In the genomic region with DNA sequence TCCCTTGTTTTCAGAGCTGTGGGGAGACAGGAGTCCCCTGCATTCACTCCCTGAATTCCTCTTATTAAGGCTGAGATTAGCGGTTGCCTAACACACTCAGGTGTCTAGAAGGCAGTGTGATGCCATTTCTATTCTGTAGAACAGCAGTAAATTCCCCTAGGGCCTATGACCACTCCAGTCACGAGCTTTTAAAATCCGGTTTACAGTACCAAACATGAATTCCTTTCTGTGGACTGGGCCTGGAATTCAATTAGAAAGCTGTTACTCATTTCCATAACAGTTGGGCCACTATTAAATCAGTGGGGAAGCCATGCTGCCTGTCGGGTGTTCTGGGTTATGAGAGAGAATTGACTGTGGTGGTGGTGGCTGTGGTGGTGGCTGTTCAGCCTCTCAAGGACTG, we compare ENCODE assay signal across 29 mouse cellular contexts. TPM values are rescaled to one million over a fixed set of nuclear protein-coding genes. Genes with fewer than 3 reads are reported as not detected.
DNase-seq lines count a peak whose midpoint lies in the region; ATAC-seq lines count a peak whose summit lies in the region.
"Had no signal": no experiment of that assay in that cellular context is flagged by ENCODE, and none has a peak within 500 bp of the region (broad histone marks: within the 10 kb centered on the region; RNA-seq: fewer than 3 reads in every experiment).

No protein-coding gene starts in this region.

- no peak overlapping the region for H3K4me2 ChIP-seq in forebrain, embryonic 16.5 days (ENCODE audit: low read length)
- no peak overlapping the region for H3K4me2 ChIP-seq in forebrain, embryonic 15.5 days (replicated peaks)
- no peak overlapping the region for H3K4me2 ChIP-seq in limb, embryonic 12.5 days
- H3K4me2 ChIP-seq in liver, embryonic 11.5 days, result no peak overlapping the region
- H3K4me2 ChIP-seq: embryonic facial prominence, embryonic 15.5 days; heart, embryonic 12.5 days; hindbrain, embryonic 13.5 days; lung, embryonic 15.5 days; neural tube, embryonic 12.5 days had no signal

- peak; percentile 38 for DNase-seq in Muller cell, postnatal 12 days (ENCODE audit: inconsistent ontology term)
- peak; percentile 43 for DNase-seq in ZHBTc4 (ENCODE audit: low read depth, low spot score)
- no peak for DNase-seq in liver, embryonic 11.5 days (ENCODE audit: low spot score)
- DNase-seq in spleen, postnatal 10 days (ENCODE audit: low spot score in 2 of 2), result no peak
- DNase-seq: adrenal gland, postnatal 25 days; cerebellum, adult 18-20 months; cerebellum, postnatal 10 days; gastrocnemius, postnatal 25 days; heart, adult 18-20 months; heart, postnatal 4 days; kidney, adult 8-10 months; kidney, postnatal 10 days had no signal

- H3K36me3 ChIP-seq in forebrain, embryonic 16.5 days (ENCODE audit: control insufficient read depth, insufficient read depth), result no peaks in the 10 kb centered on the region
- H3K36me3 ChIP-seq in forebrain, embryonic 15.5 days, result no peaks in the 10 kb centered on the region
- H3K36me3 ChIP-seq in limb, embryonic 12.5 days, result no peaks in the 10 kb centered on the region
- H3K36me3 ChIP-seq in liver, embryonic 11.5 days (ENCODE audit: control insufficient read depth, insufficient read depth, low read length), result no peaks in the 10 kb centered on the region
- H3K36me3 ChIP-seq: embryonic facial prominence, embryonic 15.5 days; heart, embryonic 12.5 days; hindbrain, embryonic 13.5 days; lung, embryonic 15.5 days; midbrain, embryonic 10.5 days; neural tube, embryonic 12.5 days had no signal

- ATAC-seq in forebrain, embryonic 16.5 days, result 0 out of 2 replicates have a peak, but pooled peaks have one; percentile 36
- no peak for ATAC-seq in forebrain, embryonic 15.5 days (replicated peaks)
- peak; percentile 66; the same call in 1 of the 2 replicates for ATAC-seq in limb, embryonic 12.5 days (ENCODE audit: insufficient number of reproducible peaks, insufficient read depth, low FRiP score, low TSS enrichment, low read depth)
- ATAC-seq in frontal cortex, adult (ENCODE audit: low TSS enrichment), result no peak
- no peak for ATAC-seq in liver, embryonic 11.5 days (replicated peaks; ENCODE audit: low FRiP score)
- ATAC-seq: intestine, embryonic 16.5 days had no signal

- H3K9me3 ChIP-seq in forebrain, embryonic 16.5 days (ENCODE audit: control insufficient read depth, low read length), result no peaks in the 10 kb centered on the region
- no peaks in the 10 kb centered on the region for H3K9me3 ChIP-seq in forebrain, embryonic 15.5 days
- H3K9me3 ChIP-seq in limb, embryonic 12.5 days, result no peaks in the 10 kb centered on the region
- H3K9me3 ChIP-seq in liver, embryonic 11.5 days (ENCODE audit: control insufficient read depth, low read length), result no peaks in the 10 kb centered on the region
- H3K9me3 ChIP-seq: embryonic facial prominence, embryonic 15.5 days; heart, embryonic 12.5 days; hindbrain, embryonic 13.5 days; lung, embryonic 15.5 days; midbrain, embryonic 10.5 days; neural tube, embryonic 12.5 days had no signal

- H3K4me3 ChIP-seq in forebrain, embryonic 16.5 days (replicated peaks; ENCODE audit: low read length), result no peak overlapping the region
- no peak overlapping the region for H3K4me3 ChIP-seq in forebrain, embryonic 15.5 days
- H3K4me3 ChIP-seq in limb, embryonic 12.5 days (replicated peaks), result no peak overlapping the region
- no peak overlapping the region for H3K4me3 ChIP-seq in liver, embryonic 11.5 days (ENCODE audit: low read depth, low read length)
- H3K4me3 ChIP-seq: embryonic facial prominence, embryonic 15.5 days; heart, embryonic 12.5 days; hindbrain, embryonic 13.5 days; left cerebral cortex, adult 2 months; lung, embryonic 15.5 days; midbrain, embryonic 10.5 days; myocyte; neural tube, embryonic 12.5 days had no signal

- no peak overlapping the region for H3K9ac ChIP-seq in forebrain, embryonic 16.5 days (replicated peaks; ENCODE audit: low read depth, low read length)
- H3K9ac ChIP-seq in forebrain, embryonic 15.5 days (replicated peaks), result no peak overlapping the region
- no peak overlapping the region for H3K9ac ChIP-seq in limb, embryonic 12.5 days (replicated peaks)
- no peak overlapping the region for H3K9ac ChIP-seq in liver, embryonic 11.5 days (ENCODE audit: low read depth, low read length)
- H3K9ac ChIP-seq: embryonic facial prominence, embryonic 15.5 days; heart, embryonic 12.5 days; hindbrain, embryonic 13.5 days; lung, embryonic 15.5 days; neural tube, embryonic 12.5 days had no signal

- no peaks in the 10 kb centered on the region for H3K27me3 ChIP-seq in forebrain, embryonic 16.5 days (replicated peaks; ENCODE audit: control insufficient read depth, insufficient read depth, low read length)
- H3K27me3 ChIP-seq in forebrain, embryonic 15.5 days, result no peaks in the 10 kb centered on the region
- 0 out of 2 replicates have a peak, but pooled peaks cover under 1% of the 10 kb centered on the region for H3K27me3 ChIP-seq in limb, embryonic 12.5 days
- no peaks in the 10 kb centered on the region for H3K27me3 ChIP-seq in liver, embryonic 11.5 days (replicated peaks; ENCODE audit: control insufficient read depth, insufficient read depth, low read length)
- H3K27me3 ChIP-seq: embryonic facial prominence, embryonic 15.5 days; heart, embryonic 12.5 days; hindbrain, embryonic 13.5 days; lung, embryonic 15.5 days; neural tube, embryonic 12.5 days had no signal

- no peaks in the 10 kb centered on the region for H3K4me1 ChIP-seq in forebrain, embryonic 16.5 days (replicated peaks; ENCODE audit: control insufficient read depth, insufficient read depth, low read length)
- no peaks in the 10 kb centered on the region for H3K4me1 ChIP-seq in forebrain, embryonic 15.5 days
- peaks cover 32% of the 10 kb centered on the region for H3K4me1 ChIP-seq in limb, embryonic 12.5 days (replicated peaks)
- H3K4me1 ChIP-seq in liver, embryonic 11.5 days (replicated peaks; ENCODE audit: control insufficient read depth, insufficient read depth, low read length), result peaks cover 4% of the 10 kb centered on the region
- H3K4me1 ChIP-seq: lung, embryonic 15.5 days had no signal

- H3K27ac ChIP-seq in forebrain, embryonic 16.5 days (ENCODE audit: low read length), result no peak overlapping the region
- no peak overlapping the region for H3K27ac ChIP-seq in forebrain, embryonic 15.5 days (replicated peaks)
- peak overlapping the region; percentile 68 for H3K27ac ChIP-seq in limb, embryonic 12.5 days
- H3K27ac ChIP-seq in liver, embryonic 11.5 days (ENCODE audit: low read depth, low read length), result no peak overlapping the region
- H3K27ac ChIP-seq: embryonic facial prominence, embryonic 15.5 days; hindbrain, embryonic 13.5 days; left cerebral cortex, adult 2 months; lung, embryonic 15.5 days; midbrain, embryonic 10.5 days; neural tube, embryonic 12.5 days had no signal

- 29% methylated on average over 4 of the region's 4 CpGs for WGBS in forebrain, embryonic 16.5 days
- whole genome bisulfite sequencing in forebrain, embryonic 15.5 days, result 25% methylated on average over 4 of the region's 4 CpGs
- WGBS in limb, embryonic 12.5 days, result 27% methylated on average over 4 of the region's 4 CpGs
- WGBS in liver, embryonic 11.5 days, result 76% methylated on average over 4 of the region's 4 CpGs

RNA-seq across cellular contexts. Expression of a gene that starts 6.0 kb away (rescaled TPM):
- 18.5 and 20.6 TPM in 2 replicates for polyA plus RNA-seq in forebrain, embryonic 16.5 days (2015; fragmentation: Nextera tagmentation; extraction: Ambion mirVana)
- polyA plus RNA-seq in forebrain, embryonic 15.5 days (2015; fragmentation: Nextera tagmentation; extraction: Ambion mirVana), result 16.8 and 17.1 TPM in 2 replicates
- polyA plus RNA-seq in limb, embryonic 12.5 days (2016; fragmentation: Nextera tagmentation; extraction: Ambion mirVana), result 33.9 and 42.1 TPM in 2 replicates
- 181 and 183 TPM in 2 replicates for polyA plus RNA-seq in liver, embryonic 11.5 days (2014; fragmentation: Nextera tagmentation; extraction: Ambion mirVana)

RNA-seq across cellular contexts. Expression of a gene that starts 24.1 kb away (rescaled TPM):
- not detected in 2 replicates for polyA plus RNA-seq in forebrain, embryonic 16.5 days (2015; fragmentation: Nextera tagmentation; extraction: Ambion mirVana)
- not detected in 2 replicates for polyA plus RNA-seq in forebrain, embryonic 15.5 days (2015; fragmentation: Nextera tagmentation; extraction: Ambion mirVana)
- polyA plus RNA-seq in limb, embryonic 12.5 days (2016; fragmentation: Nextera tagmentation; extraction: Ambion mirVana), result 0.23 TPM in 1 of 2 replicates, not detected in the other
- polyA plus RNA-seq in liver, embryonic 11.5 days (2014; fragmentation: Nextera tagmentation; extraction: Ambion mirVana), result not detected in 2 replicates
- polyA plus RNA-seq: embryonic facial prominence, embryonic 15.5 days; hindbrain, embryonic 13.5 days; liver, embryonic 16.5 days; midbrain, embryonic 10.5 days; neural tube, embryonic 12.5 days; small intestine, adult 2 months; stomach, embryonic 16.5 days had no signal

RNA-seq across cellular contexts. Expression of a gene that starts 25.7 kb away (rescaled TPM):
- polyA plus RNA-seq in forebrain, embryonic 16.5 days (2015; fragmentation: Nextera tagmentation; extraction: Ambion mirVana), result 0.24 and 0.34 TPM in 2 replicates
- 0.18 and 0.66 TPM in 2 replicates for polyA plus RNA-seq in forebrain, embryonic 15.5 days (2015; fragmentation: Nextera tagmentation; extraction: Ambion mirVana)
- polyA plus RNA-seq in limb, embryonic 12.5 days (2016; fragmentation: Nextera tagmentation; extraction: Ambion mirVana), result 0.15 and 0.33 TPM in 2 replicates
- polyA plus RNA-seq in liver, embryonic 11.5 days (2014; fragmentation: Nextera tagmentation; extraction: Ambion mirVana), result 0.22 and 0.34 TPM in 2 replicates
- polyA plus RNA-seq: hindbrain, embryonic 13.5 days; midbrain, embryonic 10.5 days; midbrain, postnatal 0 days; neural tube, embryonic 12.5 days had no signal

Comparison
In these comparisons a context has a peak if more than half of its experiments do, and no peak if none do; other contexts are left out.
1. ATAC-seq: peak in forebrain, embryonic 16.5 days (single experiment) and limb, embryonic 12.5 days (single experiment); none in forebrain, embryonic 15.5 days (single experiment), frontal cortex, adult (single experiment) and liver, embryonic 11.5 days (single experiment).
2. DNase-seq: peak in Muller cell, postnatal 12 days (single experiment) and ZHBTc4 (single experiment); none in liver, embryonic 11.5 days (single experiment) and spleen, postnatal 10 days (0 of 2).